Mouse (Mus musculus) embryonic facial prominence, embryonic 13.5 days (tissue): Measurements from ENCODE around the gene Ngdn. TPM values are rescaled to one million over a fixed set of nuclear protein-coding genes. Genes with fewer than 3 reads are reported as not detected.
"Not testable (repeated sequence)": the region's sequence is repeated elsewhere in the genome, so short reads cannot be mapped to it uniquely, and the experiment has no call there.

Source experiments
- ATAC-seq: fragments of 200-750 bp; cut with Nextera tagmentation; 2 replicates; pipeline ENCODE4 v1.8.0; 2017; ENCODE audit warnings: low read depth; ENCODE audit not compliant: insufficient number of reproducible peaks, insufficient read depth, low FRiP score, low TSS enrichment
- H3K27ac ChIP-seq: fragments of 300-500 bp; sonication (generic); 2 replicates; pipeline ENCODE4 v1.5.1; 2015; ENCODE audit warnings: moderate library complexity, mild to moderate bottlenecking, inconsistent platforms
- H3K27me3 ChIP-seq: fragments of 300-500 bp; sonication (generic); 2 replicates; pipeline ENCODE4 v1.6.1; 2015; ENCODE audit warnings: mild to moderate bottlenecking, inconsistent platforms
- H3K36me3 ChIP-seq: fragments of 300-500 bp; sonication (generic); 2 replicates; pipeline ENCODE4 v1.6.1; 2015; ENCODE audit warnings: mild to moderate bottlenecking, inconsistent platforms
- H3K4me1 ChIP-seq: fragments of 300-500 bp; sonication (generic); 2 replicates; pipeline ENCODE4 v1.6.1; 2015; ENCODE audit warnings: inconsistent platforms
- H3K4me2 ChIP-seq: fragments of 300-500 bp; sonication (generic); 2 replicates; pipeline ENCODE4 v1.6.1; 2015; ENCODE audit warnings: moderate library complexity, mild to moderate bottlenecking, inconsistent platforms
- H3K4me3 ChIP-seq: fragments of 300-500 bp; sonication (generic); 2 replicates; pipeline ENCODE4 v1.5.1; 2015; ENCODE audit warnings: mild to moderate bottlenecking, inconsistent platforms
- H3K9ac ChIP-seq: fragments of 300-500 bp; sonication (generic); 2 replicates; pipeline ENCODE4 v1.6.1; 2015; ENCODE audit warnings: mild to moderate bottlenecking, inconsistent platforms
- H3K9me3 ChIP-seq: fragments of 300-500 bp; sonication (generic); 2 replicates; pipeline ENCODE4 v1.6.1; 2016; ENCODE audit warnings: inconsistent platforms
- WGBS: fragments of 180-500 bp; shearing (Covaris S2); methylation state at CpG from one replicate; pipeline ENCODE4 v1.1.7; 2015; ENCODE audit warnings: mixed read lengths; 5-methylcytosine and 5-hydroxymethylcytosine counted together
- polyA plus RNA-seq: library from polyadenylated mRNA; unstranded; fragments of >200 nt; fragmentation: Nextera tagmentation; extraction: Ambion mirVana; gene quantifications from 2 replicates; pipeline ENCODE4 v1.2.1, GENCODE M21; 2015

The Ngdn gene
- polyA plus RNA-seq, 1 experiment from 2014 or later, result 82.4 TPM

GRCm38 (mm10) chr14:55015767-55016111 lies 485 bp downstream of the Ngdn start:
- no peak for ATAC-seq

GRCm38 (mm10) chr14:55016876-55017275 lies 1.6 kb downstream of the Ngdn start:
- no peaks in the 10 kb centered on the region for H3K4me1 ChIP-seq
- no peaks in the 10 kb centered on the region for H3K27me3 ChIP-seq
- no peak for ATAC-seq
- H3K9me3 ChIP-seq, result no peaks in the 10 kb centered on the region
- H3K36me3 ChIP-seq, result peaks cover 35% of the 10 kb centered on the region
- H3K4me3 ChIP-seq, result no peak overlapping the region
- no peak overlapping the region for H3K27ac ChIP-seq
- 93% methylated on average over 16 of the region's 16 CpGs for WGBS
- no peak overlapping the region for H3K9ac ChIP-seq
- no peak overlapping the region for H3K4me2 ChIP-seq

More at GRCm38 (mm10) chr14:55015767-55016111, 485 bp downstream of the Ngdn start:
- Histone ChIP-seq H3K4me1 (no peaks in the 10 kb centered on the region), H3K27ac (peak overlapping the region; percentile 88), H3K9me3 (no peaks in the 10 kb centered on the region), H3K36me3 (peaks cover 23% of the 10 kb centered on the region), H3K4me2 (peak overlapping the region; percentile 83), H3K27me3 (no peaks in the 10 kb centered on the region), H3K4me3 (peak overlapping the region; percentile 86), H3K9ac (peak overlapping the region; percentile 91)
- WGBS, result under 1% methylated on average over 17 of the region's 17 CpGs

DNA sequence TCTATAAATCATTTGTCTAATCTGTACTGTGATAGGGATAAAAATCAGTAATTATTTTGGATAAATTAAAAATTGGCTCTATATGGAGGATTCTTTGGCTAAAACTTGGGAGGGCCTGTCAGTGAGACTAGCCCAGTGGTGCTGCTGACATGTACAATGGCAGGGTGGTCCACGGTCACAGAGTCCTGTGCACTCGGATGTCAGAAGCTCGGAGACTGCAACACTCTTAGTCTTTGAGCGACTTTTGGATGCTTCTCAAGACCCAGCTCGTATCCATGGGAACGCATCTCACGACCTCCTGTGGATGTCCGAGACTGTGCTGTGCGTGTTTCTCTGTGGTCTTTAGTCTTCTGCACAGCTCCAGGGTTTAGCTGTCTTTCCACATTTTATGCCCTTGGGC lies 5.1 kb downstream of the Ngdn start:
- Histone ChIP-seq H3K36me3 (peaks cover 68% of the 10 kb centered on the region), H3K9me3 (no peaks in the 10 kb centered on the region), H3K9ac (no peak overlapping the region), H3K4me3 (no peak overlapping the region), H3K4me2 (no peak overlapping the region), H3K27ac (no peak overlapping the region), H3K27me3 (no peaks in the 10 kb centered on the region), H3K4me1 (no peaks in the 10 kb centered on the region)
- no peak for ATAC-seq
- 85% methylated on average over 9 of the region's 9 CpGs for WGBS

GRCm38 (mm10) chr14:55023011-55023410 lies 7.8 kb downstream of the Ngdn start:
- Histone ChIP-seq H3K4me3 (no peak overlapping the region), H3K4me1 (peaks cover 8% of the 10 kb centered on the region; the same call in 1 of the 2 replicates), H3K4me2 (no peak overlapping the region), H3K27ac (no peak overlapping the region), H3K9me3 (no peaks in the 10 kb centered on the region), H3K36me3 (peaks cover 64% of the 10 kb centered on the region), H3K9ac (no peak overlapping the region), H3K27me3 (no peaks in the 10 kb centered on the region)
- ATAC-seq, result no peak
- WGBS, result 93% methylated on average over 15 of the region's 15 CpGs

GRCm38 (mm10) chr14:55024236-55024635 lies 9.0 kb downstream of the Ngdn start:
- Histone ChIP-seq H3K27me3 (no peaks in the 10 kb centered on the region), H3K4me2 (no peak overlapping the region), H3K36me3 (peaks cover 59% of the 10 kb centered on the region), H3K27ac (no peak overlapping the region), H3K9ac (no peak overlapping the region), H3K4me1 (peaks cover 19% of the 10 kb centered on the region), H3K9me3 (no peaks in the 10 kb centered on the region), H3K4me3 (no peak overlapping the region)
- 67% methylated on average over 7 of the region's 7 CpGs for WGBS
- ATAC-seq, result no peak

DNA sequence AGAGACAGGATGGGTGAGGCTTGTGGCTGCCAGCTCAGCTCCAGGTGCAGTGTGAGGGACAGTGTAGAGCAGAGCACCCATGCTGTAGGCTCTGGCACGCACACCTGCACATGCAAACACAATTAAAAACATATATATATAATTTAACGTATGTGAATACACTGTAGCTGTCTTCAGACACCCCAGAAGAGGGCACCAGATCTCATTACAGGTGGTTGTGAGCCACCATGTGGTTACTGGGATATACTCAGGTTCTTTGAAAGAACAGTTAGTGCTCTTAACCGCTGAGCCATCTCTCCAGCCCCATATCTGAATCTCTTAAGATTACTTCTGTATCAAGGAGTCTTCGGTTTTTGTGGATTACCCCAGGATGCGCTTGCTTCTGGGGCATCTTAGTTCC lies 10.3 kb downstream of the Ngdn start:
- H3K9me3 ChIP-seq, result no peaks in the 10 kb centered on the region
- H3K4me1 ChIP-seq, result peaks cover 20% of the 10 kb centered on the region
- no peak overlapping the region for H3K9ac ChIP-seq
- 76% methylated on average over 5 of the region's 5 CpGs for WGBS
- no peak overlapping the region for H3K27ac ChIP-seq
- H3K36me3 ChIP-seq, result peaks cover 53% of the 10 kb centered on the region
- no peak overlapping the region for H3K4me3 ChIP-seq
- H3K4me2 ChIP-seq, result no peak overlapping the region
- ATAC-seq, result no peak
- no peaks in the 10 kb centered on the region for H3K27me3 ChIP-seq

DNA sequence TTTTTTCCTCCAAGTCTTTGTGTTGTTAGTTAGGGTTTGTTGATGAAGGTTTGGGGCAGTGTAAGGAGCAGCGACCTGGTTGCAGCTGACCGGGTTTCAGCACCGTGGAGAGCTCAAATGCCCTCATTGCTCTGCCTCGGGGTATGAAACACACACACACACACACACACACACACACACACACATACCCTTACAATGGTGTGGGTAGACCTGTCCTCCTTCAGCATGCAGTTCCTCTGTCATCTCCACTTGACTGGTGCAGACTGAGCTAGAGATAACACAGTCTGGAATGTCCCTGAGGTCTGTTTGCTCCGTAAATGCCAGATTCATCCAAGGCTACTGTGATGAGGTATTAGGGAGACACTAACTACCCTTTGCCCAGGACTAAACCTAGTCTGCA lies 12.0 kb downstream of the Ngdn start:
- no peak overlapping the region for H3K9ac ChIP-seq
- H3K27me3 ChIP-seq, result no peaks in the 10 kb centered on the region
- no peak overlapping the region for H3K27ac ChIP-seq
- no peaks in the 10 kb centered on the region for H3K9me3 ChIP-seq
- no peak for ATAC-seq
- peaks cover 36% of the 10 kb centered on the region for H3K36me3 ChIP-seq
- no peak overlapping the region for H3K4me3 ChIP-seq
- H3K4me2 ChIP-seq, result no peak overlapping the region
- peaks cover 20% of the 10 kb centered on the region for H3K4me1 ChIP-seq
- 17% methylated on average over 5 of the region's 5 CpGs for WGBS

- no peak for ATAC-seq
- peaks cover 32% of the 10 kb centered on the region for H3K36me3 ChIP-seq
- H3K4me1 ChIP-seq, result peaks cover 20% of the 10 kb centered on the region
- no peak overlapping the region for H3K4me3 ChIP-seq
- no peak overlapping the region for H3K9ac ChIP-seq
- no peak overlapping the region for H3K4me2 ChIP-seq
- WGBS, result 17% methylated on average over 6 of the region's 6 CpGs
- no peak overlapping the region for H3K27ac ChIP-seq
- no peaks in the 10 kb centered on the region for H3K27me3 ChIP-seq
- H3K9me3 ChIP-seq, result no peaks in the 10 kb centered on the region
Observed at GRCm38 (mm10) chr14:55027653-55028052, 12.4 kb downstream of the Ngdn start.

- Histone ChIP-seq H3K27me3 (no peaks in the 10 kb centered on the region), H3K4me1 (peaks cover 20% of the 10 kb centered on the region), H3K9ac (no peak overlapping the region), H3K4me2 (peak overlapping the region; percentile 17; the same call in 1 of the 2 replicates), H3K9me3 (no peaks in the 10 kb centered on the region), H3K4me3 (no peak overlapping the region), H3K27ac (no peak overlapping the region), H3K36me3 (peaks cover 24% of the 10 kb centered on the region)
- 5% methylated on average over 5 of the region's 5 CpGs for WGBS
- 0 out of 2 replicates have a peak, but pooled peaks have one; percentile 49 for ATAC-seq
Observed at GRCm38 (mm10) chr14:55028333-55028835, 13.1 kb downstream of the Ngdn start.

DNA sequence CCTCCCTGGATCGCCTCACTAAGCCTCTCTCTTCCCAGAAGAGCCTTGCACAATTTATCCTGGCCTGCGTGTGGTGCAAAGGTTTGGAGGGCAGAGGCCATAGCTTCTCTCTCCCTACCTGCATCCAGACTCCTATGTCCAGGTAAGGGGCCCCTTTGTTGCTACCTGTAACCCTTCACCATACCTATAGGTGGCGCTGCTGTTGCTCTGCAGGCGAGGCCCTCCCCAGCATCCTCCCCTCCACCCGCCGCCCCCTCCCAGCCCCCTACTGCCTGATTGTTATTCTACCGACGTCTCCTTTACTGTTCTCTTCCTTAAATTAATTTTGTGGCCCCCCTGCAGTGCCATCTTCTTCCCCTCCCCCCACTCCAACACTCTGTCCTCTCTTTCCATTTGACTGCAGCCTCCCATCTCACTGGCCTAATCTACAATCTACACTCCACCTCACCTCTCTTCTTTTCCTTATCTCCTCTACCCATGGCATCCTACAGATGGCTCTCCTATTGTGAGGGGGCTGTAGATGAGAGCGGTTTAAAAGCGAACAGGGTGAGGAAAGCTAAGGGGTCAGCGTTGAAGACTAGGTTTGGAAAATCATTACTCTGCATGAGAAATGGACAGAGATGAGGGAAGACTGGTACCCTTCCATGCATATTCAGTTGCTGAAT lies 13.9 kb downstream of the Ngdn start:
- Histone ChIP-seq H3K36me3 (peaks cover 18% of the 10 kb centered on the region), H3K4me2 (peak overlapping the region; percentile 17; the same call in 1 of the 2 replicates), H3K9me3 (no peaks in the 10 kb centered on the region), H3K4me1 (peaks cover 20% of the 10 kb centered on the region), H3K9ac (no peak overlapping the region), H3K27me3 (no peaks in the 10 kb centered on the region), H3K4me3 (no peak overlapping the region), H3K27ac (no peak overlapping the region)
- WGBS, result 11% methylated on average over 11 of the region's 11 CpGs
- no peak for ATAC-seq

GRCm38 (mm10) chr14:55032695-55033225 lies 17.5 kb downstream of the Ngdn start:
- H3K27me3 ChIP-seq, result no peaks in the 10 kb centered on the region
- H3K4me3 ChIP-seq, result no peak overlapping the region
- H3K9me3 ChIP-seq, result no peaks in the 10 kb centered on the region
- ATAC-seq, result no peak
- H3K4me2 ChIP-seq, result no peak overlapping the region
- H3K27ac ChIP-seq, result no peak overlapping the region
- no peak overlapping the region for H3K9ac ChIP-seq
- no peaks in the 10 kb centered on the region for H3K36me3 ChIP-seq
- WGBS, result 39% methylated on average over 19 of the region's 19 CpGs
- peaks cover 15% of the 10 kb centered on the region for H3K4me1 ChIP-seq

DNA sequence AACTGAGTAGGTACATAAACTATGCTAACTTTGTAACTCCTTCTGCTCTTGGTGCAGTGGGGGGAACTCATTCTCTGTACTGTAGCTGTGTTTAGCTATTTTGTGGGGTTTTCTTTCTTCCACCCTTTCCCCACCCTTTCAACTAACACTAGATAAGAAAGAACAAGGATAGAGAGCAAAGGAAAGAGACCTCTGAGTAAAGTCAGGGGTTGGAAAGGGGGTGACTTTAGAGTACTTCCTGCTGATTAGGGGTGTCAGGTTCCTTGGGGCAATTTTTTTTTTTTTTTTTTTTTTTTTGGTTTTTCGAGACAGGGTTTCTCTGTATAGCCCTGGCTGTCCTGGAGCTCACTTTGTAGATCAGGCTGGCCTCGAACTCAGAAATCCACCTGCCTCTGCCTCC lies 28.4 kb downstream of the Ngdn start:
- H3K27me3 ChIP-seq, H3K4me3 ChIP-seq, H3K9ac ChIP-seq, H3K4me2 ChIP-seq, H3K27ac ChIP-seq, H3K9me3 ChIP-seq, ATAC-seq, H3K4me1 ChIP-seq, H3K36me3 ChIP-seq: not testable (repeated sequence)
- WGBS, result 65% methylated on average over 2 of the region's 2 CpGs
